Mouse (Mus musculus): ENCODE results near the gene Gm20422.

The Gm20422 gene

GRCm38 (mm10) chr8:69774503-69775148 lies at the start of gene Gm20422:
Gene Gm20422, minus strand, starts transcription at chr8:69774886.
- DNase-seq (ENCODE audit: low read depth, low spot score), result peak; percentile 98

- peak; percentile 83 for DNase-seq (ENCODE audit: low read depth, low spot score)
These were observed 47.9 kb upstream of the Gm20422 start, which contains the start of gene Lpar2 for GRCm38 (mm10) chr8:69822386-69823191. Gene Lpar2, plus strand, starts transcription at chr8:69822429.

- DNase-seq (ENCODE audit: low read depth, low spot score), result no peak
These were observed 47.3 kb upstream of the Gm20422 start for GRCm38 (mm10) chr8:69821971-69822385.

- DNase-seq (ENCODE audit: low read depth, low spot score), result no peak
These were observed 45.8 kb upstream of the Gm20422 start for GRCm38 (mm10) chr8:69820466-69820865.

GRCm38 (mm10) chr8:69815396-69815795 lies 40.7 kb upstream of the Gm20422 start:
- DNase-seq (ENCODE audit: low read depth, low spot score), result no peak

GRCm38 (mm10) chr8:69814881-69815280 lies 40.2 kb upstream of the Gm20422 start:
- DNase-seq (ENCODE audit: low read depth, low spot score), result no peak

- DNase-seq (ENCODE audit: low read depth, low spot score), result no peak
These were observed 35.1 kb upstream of the Gm20422 start for GRCm38 (mm10) chr8:69809820-69810219.

GRCm38 (mm10) chr8:69808864-69809403 lies 34.2 kb upstream of the Gm20422 start:
- peak; percentile 71 for DNase-seq (ENCODE audit: low read depth, low spot score)

- DNase-seq (ENCODE audit: low read depth, low spot score), result peak; percentile 91
These were observed 33.6 kb upstream of the Gm20422 start, which contains the start of gene Gmip for GRCm38 (mm10) chr8:69808094-69808863. Gene Gmip, plus strand, starts transcription at chr8:69808679.

GRCm38 (mm10) chr8:69807236-69807635 lies 32.5 kb upstream of the Gm20422 start:
- no peak for DNase-seq (ENCODE audit: low read depth, low spot score)

- no peak for DNase-seq (ENCODE audit: low read depth, low spot score)
These were observed 30.8 kb upstream of the Gm20422 start for GRCm38 (mm10) chr8:69805491-69805890.

GRCm38 (mm10) chr8:69805086-69805485 lies 30.4 kb upstream of the Gm20422 start:
- no peak for DNase-seq (ENCODE audit: low read depth, low spot score)

- DNase-seq (ENCODE audit: low read depth, low spot score), result no peak
These were observed 29.9 kb upstream of the Gm20422 start for GRCm38 (mm10) chr8:69804537-69804936.

- no peak for DNase-seq (ENCODE audit: low read depth, low spot score)
These were observed 28.7 kb upstream of the Gm20422 start for GRCm38 (mm10) chr8:69803366-69803765.

GRCm38 (mm10) chr8:69802216-69802615 lies 27.5 kb upstream of the Gm20422 start:
- no peak for DNase-seq (ENCODE audit: low read depth, low spot score)

GRCm38 (mm10) chr8:69801796-69802195 lies 27.1 kb upstream of the Gm20422 start:
- DNase-seq (ENCODE audit: low read depth, low spot score), result no peak

- DNase-seq (ENCODE audit: low read depth, low spot score), result no peak
These were observed 25.3 kb upstream of the Gm20422 start for GRCm38 (mm10) chr8:69799946-69800345.

GRCm38 (mm10) chr8:69799261-69799660 lies 24.6 kb upstream of the Gm20422 start:
- no peak for DNase-seq (ENCODE audit: low read depth, low spot score)

- no peak for DNase-seq (ENCODE audit: low read depth, low spot score)
These were observed 23.0 kb upstream of the Gm20422 start for GRCm38 (mm10) chr8:69797661-69798060.

- no peak for DNase-seq (ENCODE audit: low read depth, low spot score)
These were observed 22.1 kb upstream of the Gm20422 start for GRCm38 (mm10) chr8:69796721-69797345.

GRCm38 (mm10) chr8:69794901-69795300 lies 20.2 kb upstream of the Gm20422 start:
- no peak for DNase-seq (ENCODE audit: low read depth, low spot score)
